Mouse (Mus musculus) lung, postnatal 0 days (tissue): ENCODE measurements around the gene Reck. TPM values are rescaled to one million over a fixed set of nuclear protein-coding genes. Genes with fewer than 3 reads are reported as not detected.

Experiments
- ATAC-seq: fragments of 200-750 bp; cut with Nextera tagmentation; 2 replicates; pipeline ENCODE4 v1.8.0; 2017; ENCODE audit warnings: moderate library complexity
- DNase-seq: peaks from one replicate; pipeline ENCODE4 v3.0.0-alpha.2; 2016; ENCODE audit warnings: low spot score
- H3K27ac ChIP-seq: fragments of 300-500 bp; sonication (generic); 2 replicates; pipeline ENCODE4 v1.5.1; 2014; ENCODE audit warnings: antibody characterized with exemption, mild to moderate bottlenecking, low read length, mixed read lengths
- H3K27me3 ChIP-seq: fragments of 300-500 bp; sonication (generic); replicated peaks from 2 replicates; pipeline ENCODE4 v1.6.1; 2014; ENCODE audit warnings: low read length, mixed read lengths; ENCODE audit not compliant: insufficient read depth
- H3K36me3 ChIP-seq: fragments of 300-500 bp; sonication (generic); 2 replicates; pipeline ENCODE4 v1.6.1; 2014; ENCODE audit warnings: low read length, mixed read lengths; ENCODE audit not compliant: insufficient read depth
- H3K4me1 ChIP-seq: fragments of 300-500 bp; sonication (generic); 2 replicates; pipeline ENCODE4 v1.6.1; 2014; ENCODE audit warnings: antibody characterized with exemption, low read depth, low read length, mixed read lengths; ENCODE audit not compliant: insufficient read depth
- H3K4me2 ChIP-seq: fragments of 300-500 bp; sonication (generic); replicated peaks from 2 replicates; pipeline ENCODE4 v1.6.1; 2014; ENCODE audit warnings: low read depth, mild to moderate bottlenecking, low read length, moderate library complexity, mixed read lengths
- H3K4me3 ChIP-seq: fragments of 300-500 bp; sonication (generic); 2 replicates; pipeline ENCODE4 v1.5.1; 2014; ENCODE audit warnings: low read depth, low read length
- H3K9ac ChIP-seq: fragments of 300-500 bp; sonication (generic); replicated peaks from 2 replicates; pipeline ENCODE4 v1.6.1; 2014; ENCODE audit warnings: low read depth, mild to moderate bottlenecking
- H3K9me3 ChIP-seq: fragments of 300-500 bp; sonication (generic); 2 replicates; pipeline ENCODE4 v1.6.1; 2016; ENCODE audit warnings: low read length, mixed read lengths
- CTCF ChIP-seq: IDR thresholded peaks from 2 replicates; pipeline ENCODE4 v1.5.1; 2016; ENCODE audit warnings: antibody characterized with exemption, mild to moderate bottlenecking
- EP300 ChIP-seq: IDR thresholded peaks from 2 replicates; pipeline ENCODE4 v1.6.1; 2016; ENCODE audit warnings: antibody characterized with exemption, mild to moderate bottlenecking, control low read depth
- WGBS: fragments of 180-500 bp; shearing (Covaris S2); extraction: QIAGEN DNeasy Blood & Tissue Kit; methylation state at CpG from one replicate; pipeline ENCODE4 v1.1.7; 2014; 5-methylcytosine and 5-hydroxymethylcytosine counted together
- polyA plus RNA-seq: library from polyadenylated mRNA; unstranded; fragments of >200 nt; fragmentation: Nextera tagmentation; extraction: Ambion mirVana; gene quantifications from 2 replicates; pipeline ENCODE4 v1.2.1, GENCODE M21; 2015

The Reck gene
- polyA plus RNA-seq, 1 experiment from 2014 or later, result 13.6 TPM

DNA sequence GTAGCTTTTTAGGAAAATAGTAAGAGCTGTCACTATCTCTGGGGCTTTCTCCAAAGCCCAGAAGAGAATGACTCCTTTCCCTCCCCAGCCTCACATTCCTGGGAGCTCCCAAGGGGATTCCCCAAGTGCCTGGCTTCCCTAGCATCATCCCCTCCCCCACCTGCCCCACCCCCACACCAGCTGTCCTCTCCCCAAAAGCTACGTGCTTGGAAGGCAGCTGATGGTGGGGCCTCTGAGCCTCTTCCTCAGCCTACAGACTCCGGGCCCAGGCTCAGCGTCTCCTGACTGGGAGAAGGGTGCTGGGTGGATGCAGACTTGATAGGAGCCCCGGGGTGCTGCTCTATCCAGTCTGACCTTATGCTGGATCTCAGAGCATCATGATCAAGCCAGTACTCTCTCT lies 94.0 kb downstream of the Reck start:
- Histone ChIP-seq H3K4me1 (peaks cover 17% of the 10 kb centered on the region; the same call in 1 of the 2 replicates), H3K9me3 (no peaks in the 10 kb centered on the region), H3K36me3 (no peaks in the 10 kb centered on the region), H3K9ac (no peak overlapping the region), H3K27ac (no peak overlapping the region; the same call in 1 of the 2 replicates), H3K4me2 (no peak overlapping the region), H3K4me3 (no peak overlapping the region), H3K27me3 (no peaks in the 10 kb centered on the region)
- no peak for ATAC-seq
- WGBS, result 39% methylated on average over 4 of the region's 4 CpGs
- no peak for DNase-seq
- TF ChIP-seq EP300, result no peak

DNA sequence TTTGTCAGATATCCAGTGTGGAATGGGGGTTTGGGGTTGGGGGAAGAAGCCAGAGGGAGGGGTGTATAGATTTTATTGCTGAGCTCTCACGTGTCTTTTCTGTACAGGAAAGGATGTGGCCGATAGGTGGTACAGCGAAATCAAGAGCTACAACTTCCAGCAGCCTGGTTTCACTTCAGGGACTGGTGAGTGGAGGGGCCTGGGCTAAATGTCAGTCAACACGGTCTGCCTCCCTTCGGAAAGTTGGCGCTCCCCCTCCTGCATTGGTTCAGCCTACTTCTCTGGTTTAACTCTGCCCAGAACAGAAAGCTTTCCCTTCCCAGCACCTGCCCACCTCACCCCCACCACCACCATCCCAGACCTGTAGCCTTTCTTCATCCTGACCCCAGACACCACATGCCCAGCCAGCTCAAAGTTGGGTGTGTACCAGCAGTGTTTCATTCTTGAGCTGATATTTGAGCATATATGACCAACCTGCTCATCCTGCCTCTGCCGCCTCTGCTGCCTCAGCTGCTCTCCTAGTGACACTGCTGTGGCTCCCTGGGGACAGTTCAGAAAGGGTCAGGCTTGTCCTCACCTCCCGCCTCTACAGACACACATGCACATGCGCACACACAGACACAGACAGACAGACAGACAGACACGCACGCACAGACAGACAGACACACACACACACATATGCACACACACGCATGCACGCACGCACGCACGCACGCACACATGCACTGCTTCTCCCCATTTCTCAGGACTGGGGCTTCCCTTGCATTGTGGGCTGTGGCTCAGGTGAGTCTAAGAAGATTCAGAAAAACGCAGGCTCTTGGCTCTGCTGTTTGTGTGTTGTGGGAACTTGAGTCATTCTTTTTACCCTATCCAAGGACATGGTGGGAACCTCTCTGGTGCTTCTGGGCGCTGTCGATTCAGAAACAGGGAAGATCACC lies 95.3 kb downstream of the Reck start:
- no peak overlapping the region for H3K27ac ChIP-seq
- no peak for ATAC-seq

DNA sequence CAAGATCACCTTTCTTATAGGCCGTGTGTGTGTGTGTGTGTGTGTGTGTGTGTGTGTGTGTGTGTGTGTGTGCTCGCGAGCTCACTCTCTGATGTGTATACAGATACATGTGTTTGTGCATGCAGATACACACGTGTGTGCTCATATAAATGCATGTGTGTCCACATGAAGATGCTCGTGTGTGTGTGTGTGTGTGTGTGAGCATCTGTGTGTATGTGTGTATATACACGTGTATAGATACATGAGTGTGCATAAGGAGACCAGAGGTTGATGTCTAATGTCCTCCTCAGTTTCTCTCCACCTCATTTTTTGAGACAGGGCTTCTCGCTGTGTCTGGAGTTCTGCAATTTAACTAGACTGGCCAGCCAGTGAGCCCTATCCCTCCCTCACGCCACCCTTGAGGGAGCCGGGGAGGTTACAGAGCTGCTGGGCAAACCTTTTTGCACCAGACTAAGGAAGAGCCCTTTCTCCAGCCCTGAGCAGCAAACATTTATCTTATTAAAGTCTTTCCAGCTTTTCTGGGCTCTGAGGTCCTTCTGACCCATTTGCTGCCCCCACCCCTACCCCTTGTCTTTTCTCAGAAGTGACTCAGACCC lies 96.3 kb downstream of the Reck start:
- Histone ChIP-seq H3K4me3 (no peak overlapping the region), H3K4me1 (peaks cover 5% of the 10 kb centered on the region; the same call in 1 of the 2 replicates), H3K36me3 (no peaks in the 10 kb centered on the region), H3K27me3 (no peaks in the 10 kb centered on the region), H3K27ac (peak overlapping the region; percentile 69), H3K4me2 (no peak overlapping the region), H3K9ac (no peak overlapping the region), H3K9me3 (no peaks in the 10 kb centered on the region)
- whole genome bisulfite sequencing, result 53% methylated on average over 9 of the region's 9 CpGs
- no peak for ATAC-seq
- DNase-seq, result no peak
- TF ChIP-seq CTCF (no peak), EP300 (no peak)

More for the DNA sequence above, 95.3 kb downstream of the Reck start:
- Histone ChIP-seq H3K9me3 (no peaks in the 10 kb centered on the region), H3K27me3 (no peaks in the 10 kb centered on the region), H3K4me2 (no peak overlapping the region), H3K4me1 (peaks cover 12% of the 10 kb centered on the region; the same call in 1 of the 2 replicates), H3K4me3 (no peak overlapping the region), H3K9ac (no peak overlapping the region), H3K36me3 (no peaks in the 10 kb centered on the region)
- WGBS, result 86% methylated on average over 20 of the region's 20 CpGs
- no peak for TF ChIP-seq EP300
- TF ChIP-seq CTCF, result no peak
- no peak for DNase-seq

DNA sequence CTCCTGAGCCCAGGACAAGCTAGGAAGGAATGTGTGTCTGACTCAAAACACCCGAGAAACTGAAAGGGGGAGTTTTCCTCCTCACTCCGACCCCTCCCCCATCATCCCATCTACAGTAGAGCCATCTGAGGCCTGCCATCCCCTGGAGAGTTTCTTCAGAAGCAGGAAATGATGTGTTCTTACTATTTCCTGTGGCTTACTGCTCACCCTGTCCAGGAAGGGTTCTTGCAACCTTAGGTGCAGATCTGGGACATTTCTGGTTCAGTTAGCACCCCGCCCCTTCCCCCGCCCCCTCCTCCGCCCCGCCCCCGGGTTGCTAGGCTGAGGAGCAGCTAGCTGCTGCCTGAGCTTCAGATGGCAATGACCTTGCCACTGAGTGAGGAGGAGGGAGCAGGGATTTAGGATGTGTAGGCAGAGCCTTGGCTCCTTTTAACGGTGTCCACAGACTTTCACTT lies 96.8 kb downstream of the Reck start:
- DNase-seq (peak; percentile 91), ATAC-seq (peak; percentile 85)
- H3K9me3 ChIP-seq, result no peaks in the 10 kb centered on the region
- no peak overlapping the region for H3K4me3 ChIP-seq
- no peaks in the 10 kb centered on the region for H3K36me3 ChIP-seq
- peaks cover 5% of the 10 kb centered on the region; the same call in 1 of the 2 replicates for H3K4me1 ChIP-seq
- WGBS, result 0% methylated on average over 5 of the region's 8 CpGs
- no peak overlapping the region for H3K9ac ChIP-seq
- peak overlapping the region; percentile 69 for H3K27ac ChIP-seq
- no peak; the same call in 1 of the 2 replicates for TF ChIP-seq CTCF
- peak; percentile 74 for TF ChIP-seq EP300
- no peaks in the 10 kb centered on the region for H3K27me3 ChIP-seq
- H3K4me2 ChIP-seq, result no peak overlapping the region

DNA sequence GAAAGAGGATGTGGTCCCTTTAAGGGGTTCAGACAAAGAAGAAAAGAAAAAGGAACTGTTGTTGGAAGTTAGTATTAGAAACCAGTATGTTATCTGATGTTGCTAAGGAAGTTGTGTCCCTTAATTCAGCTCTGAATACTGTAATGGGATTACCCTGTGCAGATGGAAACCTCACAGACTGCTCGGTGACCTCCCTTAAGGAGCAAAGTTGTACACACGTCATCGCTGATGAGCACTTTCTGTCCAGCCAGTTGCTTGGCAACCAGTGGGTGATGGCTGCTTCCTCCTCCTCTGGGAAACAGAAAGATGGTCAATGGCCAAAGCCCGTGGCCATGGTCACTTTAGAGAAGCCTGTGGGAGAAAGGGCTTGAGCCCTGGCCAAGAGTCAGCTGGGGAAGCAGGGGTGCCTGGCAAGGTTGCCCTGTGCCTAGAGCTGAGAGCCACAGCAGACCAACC lies 98.2 kb downstream of the Reck start:
- Histone ChIP-seq H3K27ac (no peak overlapping the region), H3K36me3 (no peaks in the 10 kb centered on the region), H3K4me3 (no peak overlapping the region), H3K27me3 (no peaks in the 10 kb centered on the region), H3K4me1 (peaks cover 5% of the 10 kb centered on the region; the same call in 1 of the 2 replicates), H3K9ac (no peak overlapping the region), H3K9me3 (no peaks in the 10 kb centered on the region), H3K4me2 (no peak overlapping the region)
- peak; percentile 71 for DNase-seq
- TF ChIP-seq EP300, result no peak
- no peak for TF ChIP-seq CTCF
- peak; percentile 46 for ATAC-seq
- 35% methylated on average over 4 of the region's 4 CpGs for WGBS

DNA sequence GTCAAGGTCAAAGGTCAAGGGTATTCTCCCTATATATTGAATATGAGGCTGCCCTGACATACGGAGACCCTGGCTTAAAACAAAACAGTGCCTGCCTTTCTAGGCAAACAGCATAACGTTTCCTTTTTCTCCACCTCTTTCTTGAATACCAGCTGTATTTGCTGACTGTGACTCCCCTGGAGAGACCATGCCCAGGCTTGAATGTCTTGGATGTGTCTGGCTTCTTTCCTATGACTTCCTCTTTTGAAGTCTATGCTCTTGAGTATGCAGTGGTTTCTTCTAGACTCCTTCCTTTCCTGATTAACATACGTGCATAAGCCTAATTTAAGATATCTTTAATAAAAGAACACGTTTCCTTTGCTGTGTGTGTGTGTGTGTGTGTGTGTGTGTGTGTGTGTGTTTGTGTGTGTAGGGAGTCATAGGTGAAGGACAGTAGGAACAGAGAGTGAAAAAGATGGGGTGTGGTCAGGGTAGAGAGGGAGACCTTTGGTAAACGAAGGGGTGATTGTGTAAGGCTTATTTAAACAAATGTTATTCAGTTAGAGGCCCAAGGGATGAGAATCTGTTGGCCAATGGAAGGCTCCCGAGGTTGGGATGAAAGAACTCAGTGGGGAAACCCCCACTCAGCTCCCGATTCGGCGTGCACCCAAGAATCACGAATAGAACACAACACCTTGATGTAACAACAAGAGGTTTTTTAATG lies 99.7 kb downstream of the Reck start:
- H3K27ac ChIP-seq, result no peak overlapping the region
- peaks cover 5% of the 10 kb centered on the region; the same call in 1 of the 2 replicates for H3K4me1 ChIP-seq
- no peaks in the 10 kb centered on the region for H3K9me3 ChIP-seq
- 65% methylated on average over 10 of the region's 10 CpGs for WGBS
- TF ChIP-seq EP300 (no peak), CTCF (no peak)
- DNase-seq (no peak), ATAC-seq (no peak)
- H3K27me3 ChIP-seq, result no peaks in the 10 kb centered on the region
- H3K36me3 ChIP-seq, result no peaks in the 10 kb centered on the region
- H3K9ac ChIP-seq, result no peak overlapping the region
- H3K4me2 ChIP-seq, result no peak overlapping the region
- no peak overlapping the region for H3K4me3 ChIP-seq
